Mouse (Mus musculus) stomach, embryonic 14.5 days (tissue): ENCODE results near the gene Arhgef40. TPM values are rescaled to one million over a fixed set of nuclear protein-coding genes. Genes with fewer than 3 reads are reported as not detected.

ENCODE experiments used
- ATAC-seq: fragments of 200-750 bp; cut with Nextera tagmentation; 2 replicates; pipeline ENCODE4 v1.8.0; 2017; ENCODE audit warnings: low read depth, moderate TSS enrichment; ENCODE audit not compliant: insufficient number of reproducible peaks, insufficient read depth, low FRiP score
- H3K27ac ChIP-seq: fragments of 300-500 bp; sonication (generic); 2 replicates; pipeline ENCODE4 v1.5.1; 2014; ENCODE audit warnings: mild to moderate bottlenecking, low read length, moderate library complexity, mixed read lengths
- H3K27me3 ChIP-seq: fragments of 300-500 bp; sonication (generic); 2 replicates; pipeline ENCODE4 v1.6.1; 2014; ENCODE audit warnings: low read length, control low read depth, mixed read lengths; ENCODE audit not compliant: control insufficient read depth, insufficient read depth
- H3K36me3 ChIP-seq: fragments of 300-500 bp; sonication (generic); 2 replicates; pipeline ENCODE4 v1.6.1; 2014; ENCODE audit warnings: mild to moderate bottlenecking, control low read depth, low read length, moderate library complexity, mixed read lengths; ENCODE audit not compliant: control insufficient read depth, insufficient read depth
- H3K4me1 ChIP-seq: fragments of 300-500 bp; sonication (generic); 2 replicates; pipeline ENCODE4 v1.6.1; 2014; ENCODE audit warnings: low read length, control low read depth, mixed read lengths; ENCODE audit not compliant: control insufficient read depth, insufficient read depth
- H3K4me2 ChIP-seq: fragments of 300-500 bp; sonication (generic); replicated peaks from 2 replicates; pipeline ENCODE4 v1.6.1; 2014; ENCODE audit warnings: low read depth, low read length, control low read depth
- H3K4me3 ChIP-seq: fragments of 300-500 bp; sonication (generic); 2 replicates; pipeline ENCODE4 v1.5.1; 2014; ENCODE audit warnings: low read depth, low read length, control low read depth
- H3K9ac ChIP-seq: fragments of 300-500 bp; sonication (generic); replicated peaks from 2 replicates; pipeline ENCODE4 v1.6.1; 2014; ENCODE audit warnings: low read depth, mild to moderate bottlenecking, control low read depth, low read length, moderate library complexity, mixed read lengths
- H3K9me3 ChIP-seq: fragments of 300-500 bp; sonication (generic); 2 replicates; pipeline ENCODE4 v1.6.1; 2016; ENCODE audit warnings: low read depth, low read length, control low read depth; ENCODE audit not compliant: control insufficient read depth
- WGBS: fragments of 180-500 bp; shearing (Covaris S2); extraction: QIAGEN DNeasy Blood & Tissue Kit; methylation state at CpG from one replicate; pipeline ENCODE4 v1.1.7; 2014; 5-methylcytosine and 5-hydroxymethylcytosine counted together
- polyA plus RNA-seq: library from polyadenylated mRNA; unstranded; fragments of >200 nt; fragmentation: Nextera tagmentation; extraction: Ambion mirVana; gene quantifications from 2 replicates; pipeline ENCODE4 v1.2.1, GENCODE M21; 2014

The Arhgef40 gene
- 116 and 118 TPM in 2 replicates for polyA plus RNA-seq

DNA sequence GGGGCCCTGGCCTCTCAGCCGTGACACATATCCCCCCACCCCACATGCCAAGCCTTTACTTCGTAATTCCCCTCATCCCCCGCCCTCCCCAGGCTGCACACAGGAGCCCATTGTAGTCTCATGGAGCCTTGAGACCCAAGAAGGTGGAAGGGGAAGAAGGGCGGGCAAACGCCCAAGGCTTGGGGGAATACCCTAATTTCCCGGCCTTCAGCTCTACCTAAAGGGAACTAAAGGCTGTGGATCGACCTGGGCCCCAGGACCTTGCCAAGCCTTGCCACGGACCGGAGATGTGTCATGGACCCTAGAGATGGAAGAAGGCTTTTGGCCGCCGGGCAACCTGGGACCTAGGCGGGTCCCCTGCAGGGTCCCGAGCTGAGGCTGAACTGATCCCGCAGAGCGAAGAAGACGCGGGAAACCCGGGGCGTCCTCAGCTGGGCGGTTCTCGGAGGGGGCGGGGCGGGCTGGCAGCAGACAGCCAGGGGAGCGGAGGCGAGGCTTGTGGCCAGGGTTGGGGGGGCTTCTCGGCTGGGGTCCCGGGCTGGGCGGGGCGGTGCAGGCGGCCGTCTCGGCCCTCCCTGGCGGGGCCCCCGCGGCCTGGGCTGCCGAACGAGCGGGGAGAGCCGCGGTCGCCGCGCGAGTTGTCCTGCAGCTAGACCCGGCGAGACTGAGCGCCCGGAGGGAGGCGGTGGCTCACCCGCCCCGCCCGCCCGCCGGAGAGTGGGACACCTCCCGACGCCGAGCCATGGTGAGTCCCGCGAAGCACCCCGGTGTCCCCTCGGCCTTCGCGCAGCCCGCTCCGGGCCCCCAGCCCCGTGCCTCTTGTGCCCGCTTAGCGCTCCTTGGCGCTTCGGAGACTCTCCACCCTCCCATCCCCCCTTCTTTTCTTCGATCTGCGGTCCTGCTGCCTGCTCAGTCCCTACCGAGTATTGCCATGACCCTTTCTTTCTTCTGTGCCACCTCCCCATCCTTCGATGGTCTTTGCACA lies at the start of gene Arhgef40:
Arhgef40 (plus strand) TSS at position 473 of the 985 bp plus-strand sequence.
- Histone ChIP-seq H3K4me3 (peak within 1 kb of the TSS; percentile 60), H3K36me3 (peaks cover 22% of the 10 kb centered on the region), H3K9me3 (no peaks in the 10 kb centered on the region), H3K27me3 (no peaks in the 10 kb centered on the region), H3K27ac (peak within 1 kb of the TSS; percentile 96), H3K9ac (peak within 1 kb of the TSS; percentile 77), H3K4me1 (peaks cover 12% of the 10 kb centered on the region), H3K4me2 (peak within 1 kb of the TSS; percentile 79)
- WGBS: under 1% methylated on average over 64 of the region's 74 CpGs
- ATAC-seq: peak; percentile 87

DNA sequence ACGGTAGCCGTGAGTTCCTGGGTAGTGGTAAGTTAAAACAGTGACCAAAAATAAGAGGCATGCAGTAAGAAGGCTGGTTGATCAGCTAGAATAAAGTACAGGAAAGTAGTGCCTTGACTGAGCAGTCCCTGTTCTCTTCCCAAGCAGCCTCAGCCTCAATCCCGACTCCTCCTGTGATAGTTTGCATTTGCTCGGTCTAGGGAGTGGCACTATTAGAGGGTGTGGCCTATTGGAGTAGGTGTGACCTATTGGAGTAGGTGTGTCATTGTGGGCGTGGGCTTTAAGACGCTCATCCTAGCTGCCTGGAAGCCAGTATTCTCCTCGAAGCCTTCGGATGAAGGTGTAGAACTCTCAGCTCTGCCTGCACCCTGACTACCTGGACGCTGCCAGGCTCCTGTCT lies 45.5 kb upstream of the Arhgef40 start:
- H3K4me3 ChIP-seq: no peak overlapping the region
- H3K9me3 ChIP-seq: no peaks in the 10 kb centered on the region; the same call in 1 of the 2 replicates
- ATAC-seq: no peak
- H3K27me3 ChIP-seq: no peaks in the 10 kb centered on the region
- H3K27ac ChIP-seq: no peak overlapping the region
- H3K4me2 ChIP-seq: no peak overlapping the region
- 84% methylated on average over 9 of the region's 9 CpGs for WGBS
- no peak overlapping the region for H3K9ac ChIP-seq
- no peaks in the 10 kb centered on the region for H3K4me1 ChIP-seq
- H3K36me3 ChIP-seq: no peaks in the 10 kb centered on the region

DNA sequence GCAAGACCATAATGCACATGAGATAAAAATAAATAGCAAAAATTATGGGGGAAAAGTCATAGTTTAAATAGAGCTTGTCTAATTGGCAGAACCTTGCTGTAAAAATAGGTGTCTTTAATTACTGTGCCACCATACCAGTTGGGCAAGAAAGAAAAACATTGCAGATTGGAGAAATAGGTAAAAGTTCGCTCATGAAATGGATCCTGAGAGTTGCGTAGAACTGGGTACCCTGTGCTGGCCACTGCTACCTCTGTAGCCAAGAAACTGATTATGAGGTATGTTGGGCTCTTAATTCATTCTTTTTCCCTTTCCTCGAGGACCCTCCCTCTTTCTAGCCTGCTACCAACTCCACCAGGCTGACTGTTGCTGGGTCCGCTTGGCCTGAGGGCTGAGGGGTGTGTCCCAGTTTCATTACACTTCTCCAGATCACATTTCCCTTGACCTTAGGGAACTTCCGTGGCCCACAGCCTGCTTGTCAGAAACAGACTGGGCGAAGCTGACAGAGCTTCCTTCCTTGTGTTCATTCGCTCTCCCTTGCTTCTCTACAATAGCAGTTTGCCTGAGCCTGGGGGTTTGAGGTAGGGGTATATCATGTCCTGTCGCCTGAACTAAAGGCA lies 43.5 kb upstream of the Arhgef40 start:
- Histone ChIP-seq H3K9ac (no peak overlapping the region), H3K4me1 (no peaks in the 10 kb centered on the region), H3K4me2 (no peak overlapping the region), H3K27me3 (no peaks in the 10 kb centered on the region), H3K27ac (no peak overlapping the region), H3K4me3 (no peak overlapping the region), H3K36me3 (no peaks in the 10 kb centered on the region), H3K9me3 (no peaks in the 10 kb centered on the region; the same call in 1 of the 2 replicates)
- 42% methylated on average over 8 of the region's 8 CpGs for WGBS
- ATAC-seq: no peak

DNA sequence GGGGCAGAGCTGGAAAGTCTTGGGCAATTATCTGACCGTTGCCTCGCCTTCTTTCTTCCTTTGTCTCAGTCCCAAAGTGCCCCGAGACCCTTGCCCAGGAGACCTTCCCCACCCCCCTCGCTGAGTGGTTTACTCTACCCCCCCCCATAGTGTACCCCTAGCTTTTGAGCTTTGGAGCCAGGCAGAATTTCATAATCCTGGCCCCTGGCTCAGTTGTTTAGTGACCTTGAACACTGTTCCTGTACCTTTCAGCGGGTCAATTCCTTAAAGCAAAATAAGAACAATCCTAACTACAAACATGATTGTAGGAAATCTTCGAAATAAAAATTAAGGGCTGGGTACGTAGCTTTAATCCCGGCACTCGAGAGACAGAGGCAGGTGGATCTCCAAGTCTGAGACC lies 42.9 kb upstream of the Arhgef40 start:
- H3K4me2 ChIP-seq: no peak overlapping the region

DNA sequence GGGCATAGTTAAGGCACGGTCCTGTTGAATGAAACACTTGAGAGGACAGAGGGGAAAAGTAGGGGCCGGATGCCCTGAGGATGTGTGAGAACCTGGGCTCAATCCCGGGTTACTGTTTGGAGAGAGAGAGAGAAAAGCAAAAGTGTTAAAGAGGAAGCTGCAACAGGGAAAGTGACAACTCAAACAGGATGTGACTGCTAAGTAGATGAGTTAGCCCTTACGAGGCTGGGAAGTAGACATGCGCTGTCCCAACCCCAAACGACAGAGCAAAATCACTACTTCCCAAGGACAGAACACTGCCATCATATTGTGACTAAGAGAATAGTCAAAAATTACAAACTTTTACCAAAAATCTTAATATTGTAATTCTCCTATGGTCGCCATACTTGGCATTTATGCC lies 42.3 kb upstream of the Arhgef40 start:
- WGBS: 63% methylated on average over 7 of the region's 7 CpGs
- Histone ChIP-seq H3K36me3 (no peaks in the 10 kb centered on the region), H3K9me3 (no peaks in the 10 kb centered on the region; the same call in 1 of the 2 replicates), H3K4me1 (no peaks in the 10 kb centered on the region), H3K4me3 (no peak overlapping the region), H3K27ac (no peak overlapping the region), H3K9ac (no peak overlapping the region), H3K4me2 (no peak overlapping the region), H3K27me3 (no peaks in the 10 kb centered on the region)
- ATAC-seq: no peak

More for the DNA sequence above, 42.9 kb upstream of the Arhgef40 start:
- H3K9ac ChIP-seq: no peak overlapping the region
- H3K27ac ChIP-seq: no peak overlapping the region
- no peaks in the 10 kb centered on the region; the same call in 1 of the 2 replicates for H3K9me3 ChIP-seq
- H3K4me1 ChIP-seq: no peaks in the 10 kb centered on the region
- ATAC-seq: no peak
- no peaks in the 10 kb centered on the region for H3K36me3 ChIP-seq
- no peaks in the 10 kb centered on the region for H3K27me3 ChIP-seq
- WGBS: 73% methylated on average over 9 of the region's 9 CpGs
- no peak overlapping the region for H3K4me3 ChIP-seq

DNA sequence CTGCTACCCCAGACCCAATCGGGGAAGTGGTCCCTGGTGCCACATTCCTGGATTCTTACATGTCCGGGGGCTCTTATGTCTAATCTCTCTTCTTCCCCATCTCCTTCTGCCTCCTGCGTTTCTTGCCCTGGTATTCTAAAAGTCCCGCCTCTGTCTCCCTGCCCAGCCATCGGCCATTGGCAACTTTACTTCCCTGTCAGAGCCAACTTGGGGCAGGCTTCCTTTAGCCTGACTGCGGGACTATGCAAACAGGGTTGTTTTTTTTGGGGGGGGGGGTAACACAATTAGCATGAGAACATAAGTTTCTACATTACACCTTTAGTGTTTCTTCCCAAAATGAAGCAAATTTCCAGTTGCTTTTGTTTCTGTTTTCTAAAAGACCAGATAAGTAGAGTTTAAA lies 41.2 kb upstream of the Arhgef40 start:
- no peaks in the 10 kb centered on the region; the same call in 1 of the 2 replicates for H3K9me3 ChIP-seq
- no peaks in the 10 kb centered on the region for H3K27me3 ChIP-seq
- no peak overlapping the region for H3K9ac ChIP-seq
- H3K4me1 ChIP-seq: no peaks in the 10 kb centered on the region
- no peak overlapping the region for H3K4me2 ChIP-seq
- no peaks in the 10 kb centered on the region for H3K36me3 ChIP-seq
- no peak for ATAC-seq
- H3K27ac ChIP-seq: no peak overlapping the region
- WGBS: 75% methylated on average over 6 of the region's 6 CpGs
- H3K4me3 ChIP-seq: no peak overlapping the region

DNA sequence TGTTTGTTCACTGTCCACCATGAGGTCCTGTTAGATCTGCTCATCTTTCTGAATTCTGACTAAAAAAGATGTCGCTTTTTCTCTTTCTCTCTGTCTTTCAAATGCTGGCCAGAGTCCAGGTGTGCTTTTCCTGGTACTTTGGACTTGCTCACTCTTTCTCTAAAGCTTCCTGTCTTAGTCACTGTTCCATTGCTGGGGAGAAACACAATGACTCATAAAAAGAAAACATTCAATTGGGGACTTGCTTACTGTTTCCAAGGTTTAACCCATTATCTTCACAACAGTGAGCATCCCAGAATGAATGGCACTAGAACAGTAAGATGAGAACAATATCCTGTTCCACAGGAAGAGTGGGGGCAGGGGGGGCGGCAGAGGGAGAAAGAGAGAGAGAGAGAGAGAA lies 24.2 kb upstream of the Arhgef40 start:
- no peaks in the 10 kb centered on the region for H3K36me3 ChIP-seq
- ATAC-seq: no peak
- no peak overlapping the region for H3K27ac ChIP-seq
- no peak overlapping the region for H3K4me2 ChIP-seq
- no peak overlapping the region for H3K4me3 ChIP-seq
- no peaks in the 10 kb centered on the region for H3K4me1 ChIP-seq
- no peaks in the 10 kb centered on the region for H3K9me3 ChIP-seq
- H3K9ac ChIP-seq: no peak overlapping the region
- 87% methylated on average over 2 of the region's 2 CpGs for WGBS
- no peaks in the 10 kb centered on the region for H3K27me3 ChIP-seq

DNA sequence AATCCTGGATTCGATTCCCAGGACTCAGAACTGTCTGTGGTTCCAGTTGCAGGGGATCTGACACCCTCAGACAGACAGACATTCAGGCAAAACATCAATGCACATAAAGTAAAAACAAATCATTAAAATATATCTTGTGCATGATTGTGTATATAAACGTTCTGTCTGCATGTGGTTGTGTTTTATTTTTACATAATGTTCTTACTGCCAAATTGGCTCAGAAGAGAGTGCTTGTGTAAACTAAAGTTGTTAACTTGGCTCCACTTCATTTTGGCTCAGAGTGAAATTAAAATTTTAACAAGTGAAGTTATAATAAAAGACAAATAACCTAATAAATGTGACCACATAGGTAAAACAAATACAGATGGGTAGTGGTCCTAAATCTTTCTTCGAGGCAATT lies 17.1 kb upstream of the Arhgef40 start:
- 68% methylated on average over 3 of the region's 3 CpGs for WGBS
- H3K4me3 ChIP-seq: no peak overlapping the region
- ATAC-seq: no peak
- H3K4me2 ChIP-seq: no peak overlapping the region
- no peaks in the 10 kb centered on the region for H3K36me3 ChIP-seq
- no peaks in the 10 kb centered on the region for H3K9me3 ChIP-seq
- no peaks in the 10 kb centered on the region for H3K4me1 ChIP-seq
- no peaks in the 10 kb centered on the region for H3K27me3 ChIP-seq
- H3K27ac ChIP-seq: no peak overlapping the region
- H3K9ac ChIP-seq: no peak overlapping the region
